Mouse (Mus musculus) embryonic facial prominence, embryonic 14.5 days (tissue): Measurements from ENCODE around the gene Cfap45. TPM values are rescaled to one million over a fixed set of nuclear protein-coding genes. Genes with fewer than 3 reads are reported as not detected.

Experiments
- ATAC-seq: fragments of 200-750 bp; cut with Nextera tagmentation; 2 replicates; pipeline ENCODE4 v1.8.0; 2017; ENCODE audit warnings: low read depth, moderate number of reproducible peaks, moderate TSS enrichment
- DNase-seq: peaks from one replicate; pipeline ENCODE4 v3.0.0-alpha.2; 2015; ENCODE audit warnings: low spot score
- H3K27ac ChIP-seq: fragments of 300-500 bp; sonication (generic); replicated peaks from 2 replicates; pipeline ENCODE4 v1.5.1; 2014; ENCODE audit warnings: low read depth, mild to moderate bottlenecking, low read length, moderate library complexity
- H3K27me3 ChIP-seq: fragments of 300-500 bp; sonication (generic); replicated peaks from 2 replicates; pipeline ENCODE4 v1.6.1; 2014; ENCODE audit warnings: low read length; ENCODE audit not compliant: control insufficient read depth, insufficient read depth
- H3K36me3 ChIP-seq: fragments of 300-500 bp; sonication (generic); 2 replicates; pipeline ENCODE4 v1.6.1; 2014; ENCODE audit warnings: low read length, mixed read lengths; ENCODE audit not compliant: control insufficient read depth, insufficient read depth
- H3K4me1 ChIP-seq: fragments of 300-500 bp; sonication (generic); 2 replicates; pipeline ENCODE4 v1.6.1; 2014; ENCODE audit warnings: antibody characterized with exemption, low read length; ENCODE audit not compliant: control insufficient read depth, insufficient read depth
- H3K4me2 ChIP-seq: fragments of 300-500 bp; sonication (generic); 2 replicates; pipeline ENCODE4 v1.6.1; 2014; ENCODE audit warnings: low read depth, mild to moderate bottlenecking, low read length, moderate library complexity, mixed read lengths
- H3K4me3 ChIP-seq: fragments of 300-500 bp; sonication (generic); 2 replicates; pipeline ENCODE4 v1.5.1; 2014; ENCODE audit warnings: low read depth, mild to moderate bottlenecking, low read length
- H3K9ac ChIP-seq: fragments of 300-500 bp; sonication (generic); 2 replicates; pipeline ENCODE4 v1.6.1; 2014; ENCODE audit warnings: low read depth, mild to moderate bottlenecking, low read length, moderate library complexity, mixed read lengths
- H3K9me3 ChIP-seq: fragments of 300-500 bp; sonication (generic); 2 replicates; pipeline ENCODE4 v1.6.1; 2016; ENCODE audit warnings: low read length; ENCODE audit not compliant: control insufficient read depth
- WGBS: fragments of 180-500 bp; shearing (Covaris S2); extraction: QIAGEN DNeasy Blood & Tissue Kit; methylation state at CpG from one replicate; pipeline ENCODE4 v1.1.7; 2014; 5-methylcytosine and 5-hydroxymethylcytosine counted together
- polyA plus RNA-seq: library from polyadenylated mRNA; unstranded; fragments of >200 nt; fragmentation: Nextera tagmentation; extraction: Ambion mirVana; gene quantifications from 2 replicates; pipeline ENCODE4 v1.2.1, GENCODE M21; 2014

The Cfap45 gene
- polyA plus RNA-seq, 1 experiment from 2014 or later: 8.9 TPM

DNA sequence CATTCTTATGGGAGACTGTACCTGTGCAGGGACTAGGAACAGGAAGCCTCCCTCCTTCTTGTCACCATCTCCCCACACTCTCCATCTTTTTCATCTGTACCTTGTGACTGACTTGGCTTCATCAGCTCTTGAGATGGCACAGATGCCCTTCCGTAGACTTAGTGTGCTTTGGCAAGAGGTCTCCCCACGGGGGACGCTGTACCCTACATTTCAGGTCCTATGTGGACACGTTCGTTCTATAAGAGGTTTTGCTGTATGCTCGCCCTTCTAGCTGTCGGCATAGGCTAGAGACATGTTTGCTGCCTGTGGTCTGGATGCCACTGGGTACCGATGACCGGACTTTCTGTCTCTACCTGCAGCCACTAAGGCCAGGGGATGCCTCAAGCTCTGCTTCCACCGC is 6.8 kb downstream of the Cfap45 start:
- Histone ChIP-seq H3K4me3 (no peak overlapping the region), H3K4me1 (peaks cover 13% of the 10 kb centered on the region), H3K27ac (no peak overlapping the region), H3K4me2 (no peak overlapping the region), H3K9me3 (no peaks in the 10 kb centered on the region), H3K9ac (no peak overlapping the region), H3K36me3 (no peaks in the 10 kb centered on the region), H3K27me3 (no peaks in the 10 kb centered on the region; the same call in 1 of the 2 replicates)
- DNase-seq: no peak
- no peak for ATAC-seq
- 94% methylated on average over 10 of the region's 10 CpGs for WGBS

DNA sequence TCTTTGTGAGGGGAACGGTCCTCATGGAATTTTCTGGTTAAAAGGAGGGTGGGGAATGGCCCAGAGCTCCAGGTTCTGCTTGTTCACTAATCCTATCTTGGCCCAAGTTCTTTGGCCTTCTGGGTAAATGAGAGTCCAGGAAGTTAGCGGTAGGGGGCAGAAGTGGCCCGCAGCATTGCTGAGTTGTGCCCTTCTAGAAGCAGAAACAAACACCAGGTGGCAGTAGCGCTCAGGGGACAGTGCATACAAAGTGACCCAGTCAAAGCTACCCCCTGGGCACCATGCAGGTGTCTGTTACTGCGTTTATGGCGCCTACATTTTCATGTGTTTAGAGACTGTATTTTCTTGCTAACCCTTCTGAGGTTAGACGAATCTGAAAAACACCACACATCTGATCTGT is 8.1 kb downstream of the Cfap45 start:
- H3K9me3 ChIP-seq: no peaks in the 10 kb centered on the region
- H3K36me3 ChIP-seq: no peaks in the 10 kb centered on the region
- H3K27ac ChIP-seq: no peak overlapping the region
- no peak overlapping the region for H3K9ac ChIP-seq
- DNase-seq: peak; percentile 90
- peaks cover 13% of the 10 kb centered on the region for H3K4me1 ChIP-seq
- H3K4me2 ChIP-seq: no peak overlapping the region
- WGBS: 6% methylated on average over 7 of the region's 7 CpGs
- H3K27me3 ChIP-seq: no peaks in the 10 kb centered on the region; the same call in 1 of the 2 replicates
- peak; percentile 56 for ATAC-seq
- H3K4me3 ChIP-seq: no peak overlapping the region

DNA sequence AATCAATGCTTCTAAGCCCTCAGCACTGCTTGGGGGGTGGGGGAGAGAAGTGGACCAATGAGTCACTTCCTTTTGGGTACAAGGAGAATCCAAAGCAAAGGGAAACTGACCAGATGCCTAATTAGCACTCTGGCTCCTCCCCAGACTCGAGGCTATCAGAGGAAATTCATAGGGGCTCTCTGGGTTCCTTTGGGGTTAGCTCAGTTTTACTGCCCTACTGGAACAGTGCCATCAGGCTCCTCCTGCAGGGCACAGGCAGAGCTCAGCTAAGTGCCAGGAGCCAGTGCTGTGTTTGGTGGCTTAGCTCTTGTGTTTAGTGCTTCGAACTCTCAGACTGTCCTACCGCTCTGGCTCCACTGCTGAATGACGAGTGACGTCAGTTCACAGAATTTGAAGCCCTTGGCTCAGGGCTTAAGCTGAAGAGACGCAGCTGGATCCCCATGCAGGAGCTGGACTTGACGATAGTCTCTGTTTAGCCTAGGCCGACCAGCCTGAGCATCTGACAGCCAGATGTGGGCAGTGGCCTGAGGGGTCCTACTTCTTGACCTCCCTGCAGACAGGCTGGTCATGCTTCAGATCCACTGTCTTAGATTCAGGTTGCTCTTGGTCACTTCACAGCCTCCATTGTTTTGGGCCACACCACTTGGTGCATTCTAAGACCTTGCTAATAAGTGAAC is 10.1 kb downstream of the Cfap45 start:
- Histone ChIP-seq H3K4me2 (no peak overlapping the region), H3K27me3 (no peaks in the 10 kb centered on the region; the same call in 1 of the 2 replicates), H3K4me1 (0 out of 2 replicates have a peak, but pooled peaks cover 7% of the 10 kb centered on the region), H3K9ac (no peak overlapping the region), H3K4me3 (no peak overlapping the region), H3K9me3 (no peaks in the 10 kb centered on the region), H3K36me3 (no peaks in the 10 kb centered on the region), H3K27ac (no peak overlapping the region)
- DNase-seq: no peak
- WGBS: 12% methylated on average over 8 of the region's 8 CpGs
- ATAC-seq: peak; percentile 28

- H3K36me3 ChIP-seq: no peaks in the 10 kb centered on the region
- H3K9ac ChIP-seq: no peak overlapping the region
- no peaks in the 10 kb centered on the region; the same call in 1 of the 2 replicates for H3K27me3 ChIP-seq
- H3K4me2 ChIP-seq: peak overlapping the region; percentile 48
- no peaks in the 10 kb centered on the region for H3K4me1 ChIP-seq
- under 1% methylated on average over 10 of the region's 13 CpGs for WGBS
- DNase-seq: peak; percentile 74
- ATAC-seq: peak; percentile 69
- no peaks in the 10 kb centered on the region for H3K9me3 ChIP-seq
- H3K4me3 ChIP-seq: peak overlapping the region; percentile 19
- H3K27ac ChIP-seq: no peak overlapping the region
Measured at GRCm38 (mm10) chr1:172532551-172532950, 11.9 kb downstream of the Cfap45 start.

- DNase-seq (no peak), ATAC-seq (no peak)
- 86% methylated on average over 16 of the region's 16 CpGs for WGBS
- Histone ChIP-seq H3K9me3 (no peaks in the 10 kb centered on the region), H3K4me3 (no peak overlapping the region), H3K4me1 (0 out of 2 replicates have a peak, but pooled peaks cover under 1% of the 10 kb centered on the region), H3K9ac (no peak overlapping the region), H3K27ac (no peak overlapping the region), H3K27me3 (no peaks in the 10 kb centered on the region), H3K4me2 (no peak overlapping the region), H3K36me3 (no peaks in the 10 kb centered on the region)
Measured at GRCm38 (mm10) chr1:172535116-172535515, 14.5 kb downstream of the Cfap45 start.

GRCm38 (mm10) chr1:172539827-172540226 is 19.2 kb downstream of the Cfap45 start:
- Histone ChIP-seq H3K9ac (no peak overlapping the region), H3K4me2 (no peak overlapping the region), H3K4me1 (0 out of 2 replicates have a peak, but pooled peaks cover 4% of the 10 kb centered on the region), H3K36me3 (no peaks in the 10 kb centered on the region), H3K27me3 (no peaks in the 10 kb centered on the region), H3K4me3 (no peak overlapping the region), H3K27ac (no peak overlapping the region), H3K9me3 (no peaks in the 10 kb centered on the region)
- DNase-seq (peak; percentile 58), ATAC-seq (peak; percentile 75; the same call in 1 of the 2 replicates)
- WGBS: 45% methylated on average over 6 of the region's 6 CpGs

- no peak overlapping the region for H3K4me2 ChIP-seq
- no peaks in the 10 kb centered on the region for H3K36me3 ChIP-seq
- no peaks in the 10 kb centered on the region for H3K27me3 ChIP-seq
- ATAC-seq (0 out of 2 replicates have a peak, but pooled peaks have one; percentile 14), DNase-seq (no peak)
- 0 out of 2 replicates have a peak, but pooled peaks cover 4% of the 10 kb centered on the region for H3K4me1 ChIP-seq
- H3K4me3 ChIP-seq: no peak overlapping the region
- no peak overlapping the region for H3K27ac ChIP-seq
- no peak overlapping the region for H3K9ac ChIP-seq
- 46% methylated on average over 11 of the region's 11 CpGs for WGBS
- no peaks in the 10 kb centered on the region for H3K9me3 ChIP-seq
Measured at GRCm38 (mm10) chr1:172540283-172540820, 19.8 kb downstream of the Cfap45 start.

DNA sequence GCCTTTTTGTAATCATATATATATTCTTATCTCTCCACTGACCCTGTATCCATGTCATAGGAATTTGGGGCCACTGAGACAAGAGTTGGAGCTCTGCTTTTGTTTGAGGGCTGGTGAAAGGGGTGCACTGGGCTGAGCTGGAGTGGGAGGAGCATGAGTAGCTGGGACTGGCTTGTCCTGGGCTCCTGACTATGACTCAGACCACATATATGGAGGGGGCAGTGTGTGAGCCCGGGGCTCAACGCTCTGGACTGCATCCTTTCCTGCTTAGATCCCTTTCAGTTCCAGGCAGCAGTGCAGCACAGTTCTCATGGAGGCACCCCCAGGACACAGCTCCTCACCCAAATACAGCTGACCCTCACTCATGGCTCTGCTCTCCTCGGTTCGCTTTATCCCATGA is 25.5 kb downstream of the Cfap45 start:
- Histone ChIP-seq H3K9me3 (no peaks in the 10 kb centered on the region), H3K4me2 (no peak overlapping the region), H3K27me3 (no peaks in the 10 kb centered on the region; the same call in 1 of the 2 replicates), H3K36me3 (no peaks in the 10 kb centered on the region), H3K4me1 (peaks cover 12% of the 10 kb centered on the region), H3K9ac (no peak overlapping the region), H3K4me3 (no peak overlapping the region), H3K27ac (no peak overlapping the region)
- DNase-seq (no peak), ATAC-seq (no peak)
- 76% methylated on average over 4 of the region's 4 CpGs for WGBS
